1 mouse cellular context compared by ENCODE assay signal in the genomic region with DNA sequence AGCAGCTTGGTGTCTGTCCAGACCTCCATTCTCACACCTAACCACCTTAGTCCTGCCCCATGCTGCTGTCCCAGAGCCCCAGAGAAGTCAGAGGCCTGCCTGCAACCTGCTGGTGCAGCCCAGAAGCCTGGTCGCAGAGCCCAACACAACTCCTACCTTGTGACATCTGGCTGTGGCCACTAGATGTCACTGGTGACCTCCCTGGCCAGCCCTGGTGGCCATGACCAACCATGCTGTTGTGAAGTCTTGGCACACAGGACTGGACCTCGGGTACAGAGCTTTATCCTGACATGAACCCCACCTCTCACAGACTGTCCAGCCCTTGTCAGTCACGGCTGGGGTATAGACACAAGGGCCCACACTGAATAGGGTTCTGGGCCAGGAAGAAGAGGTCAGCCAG.
TF ChIP-seq lines count a peak whose summit lies in the region.

No protein-coding gene starts in this region.

TF ChIP-seq in CH12.LX, 34 proteins besides CTCF, POLR2A, EP300 and RAD21:
- TF ChIP-seq ZC3H11A (IDR thresholded peaks at IDR 0.05; ENCODE audit: low read depth, low read length) (peak; percentile 47), JUND (conservative IDR thresholded peaks at IDR 0.05; ENCODE audit: low read depth, low read length) (no peak), SIN3A (IDR thresholded peaks at IDR 0.05; ENCODE audit: low read length) (no peak), CHD1 (IDR thresholded peaks at IDR 0.05; ENCODE audit: low read depth, low read length) (no peak), ETS1 (conservative IDR thresholded peaks at IDR 0.05; ENCODE audit: low read depth, low read length) (no peak), ELF1 (IDR thresholded peaks at IDR 0.05; ENCODE audit: low read depth, low read length) (no peak), TBP (conservative IDR thresholded peaks at IDR 0.05; ENCODE audit: low read depth, low read length) (no peak), BHLHE40 (IDR thresholded peaks at IDR 0.05; ENCODE audit: low read depth, low read length) (no peak), E2F4 (IDR thresholded peaks at IDR 0.05; ENCODE audit: insufficient replicate concordance, low read depth, low read length) (no peak), MYC (IDR thresholded peaks at IDR 0.05; ENCODE audit: low read depth, low read length) (0 out of 2 replicates have a peak, but pooled peaks have one; percentile 57), GABPA (IDR thresholded peaks at IDR 0.05; ENCODE audit: insufficient replicate concordance, low read depth, low read length) (no peak), NELFE (IDR thresholded peaks at IDR 0.05; ENCODE audit: low read depth, low read length) (0 out of 2 replicates have a peak, but pooled peaks have one; percentile 24), MAFK (IDR thresholded peaks at IDR 0.05; ENCODE audit: insufficient replicate concordance, low read length) (no peak), CHD2 (IDR thresholded peaks at IDR 0.05; ENCODE audit: low read length) (no peak), JUN (IDR thresholded peaks at IDR 0.05; ENCODE audit: insufficient read depth, low read depth, low read length) (no peak), IRF4 (IDR thresholded peaks at IDR 0.05; ENCODE audit: low read depth, low read length) (peak; percentile 13; the same call in 1 of the 2 replicates), ZNF384 (IDR thresholded peaks at IDR 0.05; ENCODE audit: low read depth, low read length) (no peak), MAX (IDR thresholded peaks at IDR 0.05; ENCODE audit: low read length) (peak; percentile 32; the same call in 1 of the 2 replicates), SMC3 (IDR thresholded peaks at IDR 0.05; ENCODE audit: low read depth, low read length) (peak; percentile 88), UBTF (IDR thresholded peaks at IDR 0.05; ENCODE audit: low read depth, low read length) (no peak), NRF1 (IDR thresholded peaks at IDR 0.05; ENCODE audit: low read depth, low read length) (peak; percentile 20; the same call in 1 of the 2 replicates), TCF12 (IDR thresholded peaks at IDR 0.05; ENCODE audit: low read depth, low read length) (no peak), PAX5 (IDR thresholded peaks at IDR 0.05; ENCODE audit: low read length) (no peak), ZMIZ1 (IDR thresholded peaks at IDR 0.05; ENCODE audit: low read depth, low read length) (no peak), HCFC1 (IDR thresholded peaks at IDR 0.05; ENCODE audit: low read depth, low read length) (no peak), RCOR1 (conservative IDR thresholded peaks at IDR 0.05; ENCODE audit: low read depth, low read length) (no peak), ZKSCAN1 (IDR thresholded peaks at IDR 0.05; ENCODE audit: borderline replicate concordance, low read depth, low read length) (no peak), MXI1 (IDR thresholded peaks at IDR 0.05; ENCODE audit: low read depth, low read length) (no peak), POLR2AphosphoS2 (IDR thresholded peaks at IDR 0.05; ENCODE audit: low read depth, low read length) (no peak), MAZ (IDR thresholded peaks at IDR 0.05; ENCODE audit: low read depth, low read length) (no peak), USF2 (conservative IDR thresholded peaks at IDR 0.05; ENCODE audit: low read depth, low read length) (no peak), USF1 (IDR thresholded peaks at IDR 0.05; ENCODE audit: low read depth, low read length) (no peak), KAT2A (IDR thresholded peaks at IDR 0.05; ENCODE audit: insufficient replicate concordance, low read length) (no peak), MEF2A (IDR thresholded peaks at IDR 0.05; ENCODE audit: borderline replicate concordance, low read depth, low read length) (no peak)
